Mouse (Mus musculus) liver, embryonic 11.5 days (tissue): Measurements from ENCODE around the gene Mia. TPM values are rescaled to one million over a fixed set of nuclear protein-coding genes. Genes with fewer than 3 reads are reported as not detected.

Experiments used
- ATAC-seq: fragments of 200-750 bp; cut with Nextera tagmentation; replicated peaks from 2 replicates; pipeline ENCODE4 v1.8.0; 2017; ENCODE audit warnings: moderate number of reproducible peaks, mild to moderate bottlenecking, moderate TSS enrichment, moderate library complexity; ENCODE audit not compliant: low FRiP score
- DNase-seq: peaks from one replicate; pipeline ENCODE4 v3.0.0-alpha.2; 2017; ENCODE audit warnings: low spot score
- H3K27ac ChIP-seq: fragments of 300-500 bp; sonication (generic); 2 replicates; pipeline ENCODE4 v1.5.1; 2014; ENCODE audit warnings: mild to moderate bottlenecking, low read depth, low read length, control low read depth
- H3K27me3 ChIP-seq: fragments of 300-500 bp; sonication (generic); replicated peaks from 2 replicates; pipeline ENCODE4 v1.6.1; 2014; ENCODE audit warnings: low read length, mixed read lengths; ENCODE audit not compliant: control insufficient read depth, insufficient read depth
- H3K36me3 ChIP-seq: fragments of 300-500 bp; sonication (generic); 2 replicates; pipeline ENCODE4 v1.6.1; 2014; ENCODE audit warnings: mild to moderate bottlenecking, low read length, moderate library complexity, mixed read lengths; ENCODE audit not compliant: control insufficient read depth, insufficient read depth
- H3K4me1 ChIP-seq: fragments of 300-500 bp; sonication (generic); replicated peaks from 2 replicates; pipeline ENCODE4 v1.6.1; 2014; ENCODE audit warnings: low read length, mixed read lengths; ENCODE audit not compliant: control insufficient read depth, insufficient read depth
- H3K4me2 ChIP-seq: fragments of 300-500 bp; sonication (generic); 2 replicates; pipeline ENCODE4 v1.6.1; 2014; ENCODE audit warnings: mild to moderate bottlenecking, control low read depth, moderate library complexity
- H3K4me3 ChIP-seq: fragments of 300-500 bp; sonication (generic); 2 replicates; pipeline ENCODE4 v1.5.1; 2014; ENCODE audit warnings: low read depth, low read length, control low read depth
- H3K9ac ChIP-seq: fragments of 300-500 bp; sonication (generic); 2 replicates; pipeline ENCODE4 v1.6.1; 2014; ENCODE audit warnings: low read depth, low read length, control low read depth
- H3K9me3 ChIP-seq: fragments of 300-500 bp; sonication (generic); 2 replicates; pipeline ENCODE4 v1.6.1; 2016; ENCODE audit warnings: low read length, inconsistent platforms, mixed read lengths; ENCODE audit not compliant: control insufficient read depth
- WGBS: fragments of 180-500 bp; shearing (Covaris S2); extraction: QIAGEN DNeasy Blood & Tissue Kit; methylation state at CpG from one replicate; pipeline ENCODE4 v1.1.7; 2014; 5-methylcytosine and 5-hydroxymethylcytosine counted together
- polyA plus RNA-seq: library from polyadenylated mRNA; unstranded; fragments of >200 nt; fragmentation: Nextera tagmentation; extraction: Ambion mirVana; gene quantifications from 2 replicates; pipeline ENCODE4 v1.2.1, GENCODE M21; 2014

The Mia gene
- polyA plus RNA-seq, 1 experiment from 2014 or later = 0.73 TPM

DNA sequence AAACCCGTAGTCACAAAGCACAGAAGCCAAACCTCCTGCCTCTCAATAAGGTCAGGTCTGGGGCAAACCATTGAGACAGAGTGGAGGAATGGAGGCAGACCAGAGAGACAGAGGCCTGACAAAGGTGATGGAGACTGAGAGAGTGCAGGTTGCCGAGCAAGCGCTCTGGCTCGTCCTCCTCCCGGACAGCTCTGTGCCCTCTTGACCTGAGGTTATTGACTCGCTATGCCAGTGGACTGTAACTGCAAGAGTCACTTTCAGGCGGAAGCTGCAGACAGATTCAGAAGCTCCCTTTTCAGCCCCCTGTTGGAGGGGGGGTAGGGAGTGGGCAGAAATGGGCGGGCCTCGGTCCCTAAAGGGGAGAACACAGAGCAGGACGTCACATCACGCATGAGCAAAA is 39.0 kb upstream of the Mia start:
- 69% methylated on average over 11 of the region's 11 CpGs for whole genome bisulfite sequencing
- Histone ChIP-seq H3K27me3 (no peaks in the 10 kb centered on the region), H3K4me1 (peaks cover 25% of the 10 kb centered on the region), H3K9ac (no peak overlapping the region), H3K4me2 (no peak overlapping the region), H3K4me3 (no peak overlapping the region), H3K27ac (no peak overlapping the region), H3K36me3 (peaks cover 3% of the 10 kb centered on the region; the same call in 1 of the 2 replicates), H3K9me3 (no peaks in the 10 kb centered on the region)
- DNase-seq (no peak), ATAC-seq (peak; percentile 48)

DNA sequence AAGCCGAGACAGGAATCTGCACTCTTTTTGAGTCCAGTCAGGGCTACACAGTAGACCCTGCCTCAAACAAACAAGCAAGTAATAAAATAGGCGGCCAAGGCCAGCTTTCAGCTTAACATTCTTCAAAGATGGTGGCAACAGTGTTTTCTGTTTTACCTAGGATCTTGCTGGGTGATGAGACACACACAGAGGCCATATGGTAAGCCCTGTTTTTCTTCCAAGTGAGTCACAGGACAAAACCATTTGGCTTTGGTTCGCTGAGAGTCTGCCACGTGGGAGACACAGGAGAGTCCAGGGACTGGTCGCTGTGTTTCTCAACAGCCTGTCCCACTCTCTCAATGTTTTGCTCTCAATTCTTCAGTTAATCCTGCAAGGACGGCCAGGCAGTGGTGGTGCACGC is 37.6 kb upstream of the Mia start:
- Histone ChIP-seq H3K4me1 (peaks cover 19% of the 10 kb centered on the region), H3K9me3 (no peaks in the 10 kb centered on the region), H3K9ac (no peak overlapping the region), H3K36me3 (peaks cover 3% of the 10 kb centered on the region; the same call in 1 of the 2 replicates), H3K4me2 (no peak overlapping the region), H3K27me3 (no peaks in the 10 kb centered on the region), H3K27ac (no peak overlapping the region), H3K4me3 (no peak overlapping the region)
- 83% methylated on average over 7 of the region's 7 CpGs for WGBS
- no peak for DNase-seq
- ATAC-seq = no peak

DNA sequence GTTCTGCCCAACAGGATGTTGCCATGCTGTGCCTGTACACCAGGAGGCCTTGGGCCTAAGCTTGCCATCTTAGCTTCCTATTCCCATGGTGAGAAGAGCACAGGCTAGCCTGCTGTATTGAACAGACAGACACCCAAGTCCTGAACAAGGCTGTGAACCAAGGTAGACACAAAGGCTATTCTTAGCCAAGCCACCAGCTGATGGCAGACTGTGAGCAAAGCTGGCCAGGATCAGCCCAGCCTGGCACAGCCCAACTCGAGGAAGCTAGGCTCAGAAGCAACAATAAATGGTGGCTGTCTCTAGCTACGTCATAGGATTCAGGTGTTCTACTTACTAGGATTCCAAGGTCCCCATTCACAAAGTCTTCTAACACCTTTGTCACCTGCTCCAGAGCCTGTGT is 31.7 kb upstream of the Mia start:
- ATAC-seq (no peak), DNase-seq (no peak)
- H3K9ac ChIP-seq = no peak overlapping the region
- H3K4me3 ChIP-seq = no peak overlapping the region
- H3K36me3 ChIP-seq = peaks cover 16% of the 10 kb centered on the region; the same call in 1 of the 2 replicates
- no peak overlapping the region for H3K27ac ChIP-seq
- WGBS = 83% methylated on average over 2 of the region's 2 CpGs
- no peaks in the 10 kb centered on the region for H3K4me1 ChIP-seq
- no peaks in the 10 kb centered on the region for H3K27me3 ChIP-seq
- H3K4me2 ChIP-seq = no peak overlapping the region
- no peaks in the 10 kb centered on the region for H3K9me3 ChIP-seq

DNA sequence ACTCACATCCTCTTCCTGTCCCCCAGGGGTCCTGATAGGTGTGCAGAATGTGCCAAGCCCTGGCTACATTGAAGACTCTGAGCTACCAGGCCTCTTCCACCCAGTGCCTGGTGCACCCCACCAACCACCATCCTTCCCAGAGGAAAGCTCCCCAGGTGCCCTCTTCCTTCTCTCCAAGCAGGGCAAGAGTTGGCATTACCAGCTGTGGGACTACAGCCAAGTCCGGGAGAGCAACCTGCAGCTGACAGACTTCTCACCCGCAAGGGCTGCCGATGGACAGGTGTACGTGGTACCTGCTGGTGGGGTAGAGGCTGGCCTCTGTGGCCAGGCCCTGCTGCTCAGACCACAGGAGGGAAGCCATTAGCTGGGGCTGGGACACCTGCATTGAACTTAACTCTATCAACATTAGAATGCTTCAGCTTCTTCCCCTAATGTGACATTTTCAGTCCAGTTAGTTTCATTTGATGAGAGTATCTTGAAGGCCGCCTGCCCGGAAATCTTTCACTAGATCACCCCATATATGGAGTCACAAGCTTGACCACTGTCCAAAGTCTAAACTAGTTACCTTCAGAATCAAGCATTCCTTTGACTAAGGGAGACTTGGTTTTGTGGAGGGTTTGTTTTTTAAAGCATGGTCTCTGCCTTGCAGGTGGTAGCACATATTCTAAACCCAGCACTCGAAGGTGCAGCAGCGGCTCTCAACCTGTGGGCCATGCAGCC is 22.9 kb upstream of the Mia start:
- no peak overlapping the region for H3K27ac ChIP-seq
- WGBS = 94% methylated on average over 8 of the region's 8 CpGs
- H3K4me3 ChIP-seq = no peak overlapping the region
- DNase-seq = no peak
- no peak overlapping the region for H3K9ac ChIP-seq
- H3K4me2 ChIP-seq = no peak overlapping the region
- no peaks in the 10 kb centered on the region for H3K9me3 ChIP-seq
- H3K27me3 ChIP-seq = no peaks in the 10 kb centered on the region
- no peak for ATAC-seq
- H3K4me1 ChIP-seq = no peaks in the 10 kb centered on the region
- H3K36me3 ChIP-seq = 0 out of 2 replicates have a peak, but pooled peaks cover 4% of the 10 kb centered on the region

DNA sequence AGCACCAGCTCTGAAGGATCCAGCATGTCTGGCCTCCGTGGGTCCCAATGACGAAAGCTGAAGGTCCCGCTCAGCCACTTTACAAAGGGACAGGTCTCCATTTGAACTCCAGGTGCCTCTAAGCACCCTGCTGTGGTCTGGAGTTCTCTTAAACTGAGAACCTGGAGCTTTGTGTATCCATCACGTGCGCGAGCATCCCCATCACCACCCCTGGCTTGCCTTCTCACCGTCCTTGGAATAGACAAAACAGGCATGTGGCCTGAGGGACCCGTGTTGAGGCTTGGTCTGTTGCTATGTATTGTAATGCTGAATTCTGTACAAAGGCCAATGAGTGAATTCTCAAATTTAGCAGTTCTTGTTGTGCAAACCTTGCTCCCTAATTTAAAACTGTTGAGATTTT is 17.8 kb upstream of the Mia start:
- WGBS = 96% methylated on average over 8 of the region's 8 CpGs
- no peaks in the 10 kb centered on the region for H3K27me3 ChIP-seq
- H3K9me3 ChIP-seq = no peaks in the 10 kb centered on the region
- no peak overlapping the region for H3K4me3 ChIP-seq
- H3K9ac ChIP-seq = no peak overlapping the region
- ATAC-seq (no peak), DNase-seq (no peak)
- H3K4me1 ChIP-seq = peaks cover 19% of the 10 kb centered on the region
- H3K4me2 ChIP-seq = no peak overlapping the region
- peaks cover 8% of the 10 kb centered on the region; the same call in 1 of the 2 replicates for H3K36me3 ChIP-seq
- H3K27ac ChIP-seq = no peak overlapping the region

DNA sequence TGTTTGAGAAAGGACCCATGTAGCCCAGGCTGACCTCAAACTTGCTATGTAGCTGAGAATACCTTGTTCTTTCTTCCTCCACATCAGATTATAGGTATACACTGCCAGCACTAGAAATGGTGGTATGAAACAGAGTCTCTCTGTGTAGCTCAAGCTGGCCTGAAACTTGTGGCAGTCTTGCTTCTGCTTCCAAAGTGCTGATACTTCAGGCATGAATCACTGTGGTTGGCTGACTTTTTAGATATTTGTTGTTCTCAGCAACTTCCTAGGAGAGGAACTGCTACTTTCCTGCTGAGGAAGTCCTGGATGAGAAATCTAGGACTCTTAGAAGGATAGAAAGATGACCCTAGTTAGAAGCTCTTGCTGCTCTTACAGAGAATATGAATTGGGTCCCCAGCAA is 17.4 kb upstream of the Mia start:
- H3K36me3 ChIP-seq = peaks cover 9% of the 10 kb centered on the region; the same call in 1 of the 2 replicates
- ATAC-seq (no peak), DNase-seq (no peak)
- H3K4me3 ChIP-seq = no peak overlapping the region
- H3K27me3 ChIP-seq = no peaks in the 10 kb centered on the region
- H3K9me3 ChIP-seq = no peaks in the 10 kb centered on the region
- no peak overlapping the region for H3K9ac ChIP-seq
- no peak overlapping the region for H3K27ac ChIP-seq
- H3K4me2 ChIP-seq = no peak overlapping the region
- H3K4me1 ChIP-seq = peaks cover 19% of the 10 kb centered on the region

DNA sequence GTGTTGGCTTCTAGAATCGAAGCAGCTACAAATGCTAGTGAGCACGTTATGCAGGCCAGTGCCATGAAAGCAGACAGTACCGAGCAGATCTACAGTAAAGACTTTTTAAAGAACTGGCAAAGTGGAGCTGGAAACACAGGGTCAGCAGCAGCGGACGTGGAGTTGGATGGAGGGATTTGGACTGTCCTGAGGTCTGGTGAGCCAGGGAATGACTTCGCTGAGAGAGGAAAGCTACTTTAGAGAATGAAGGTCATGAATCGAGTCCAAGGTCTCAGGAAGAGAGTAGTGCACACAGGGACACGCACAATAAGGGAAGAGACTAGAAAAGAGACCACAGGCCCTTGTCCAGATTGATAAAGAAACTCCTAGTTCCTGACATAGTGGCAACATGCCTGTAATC is 16.7 kb upstream of the Mia start:
- Histone ChIP-seq H3K4me2 (no peak overlapping the region), H3K36me3 (peaks cover 14% of the 10 kb centered on the region), H3K27ac (no peak overlapping the region; the same call in 1 of the 2 replicates), H3K9me3 (no peaks in the 10 kb centered on the region), H3K4me1 (peaks cover 19% of the 10 kb centered on the region), H3K9ac (no peak overlapping the region; the same call in 1 of the 2 replicates), H3K4me3 (no peak overlapping the region), H3K27me3 (no peaks in the 10 kb centered on the region)
- ATAC-seq = no peak
- DNase-seq = no peak
- 92% methylated on average over 8 of the region's 8 CpGs for WGBS

DNA sequence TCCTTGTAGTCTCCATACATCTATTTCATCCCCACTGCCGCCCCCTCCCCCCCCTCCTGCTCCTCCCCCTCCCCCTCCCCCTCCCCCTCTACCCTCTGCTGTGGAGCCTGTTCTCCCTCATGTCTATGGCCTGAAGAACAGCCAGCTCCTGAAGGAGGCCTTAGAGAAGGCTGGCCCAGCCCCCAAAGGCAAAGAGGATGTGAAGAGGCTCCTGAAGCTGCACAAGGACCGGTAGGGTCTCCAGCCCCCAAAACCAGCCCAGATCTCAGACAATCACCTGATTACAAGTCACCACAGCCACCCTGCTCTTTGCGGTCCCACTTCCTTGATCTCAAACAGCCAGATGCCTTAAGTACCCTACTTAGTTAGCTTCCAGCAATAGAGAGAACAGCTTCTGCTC is 16.2 kb upstream of the Mia start:
- Histone ChIP-seq H3K9ac (no peak overlapping the region; the same call in 1 of the 2 replicates), H3K36me3 (peaks cover 19% of the 10 kb centered on the region), H3K4me3 (0 out of 2 replicates have a peak overlapping the region, but pooled peaks have one; percentile 78), H3K27ac (no peak overlapping the region), H3K27me3 (no peaks in the 10 kb centered on the region), H3K9me3 (no peaks in the 10 kb centered on the region), H3K4me2 (no peak overlapping the region), H3K4me1 (peaks cover 19% of the 10 kb centered on the region)
- ATAC-seq (no peak), DNase-seq (no peak)
- WGBS = 81% methylated on average over 3 of the region's 3 CpGs
